Mouse (Mus musculus): ENCODE data around the gene Asah2. TPM values are rescaled to one million over a fixed set of nuclear protein-coding genes. Genes with fewer than 3 reads are reported as not detected.

The Asah2 gene
- polyA plus RNA-seq, 1 experiment from 2014 or later = 0.54 TPM

- no peaks in the 10 kb centered on the region for H3K27me3 ChIP-seq (replicated peaks)
- no peak overlapping the region for H3K4me3 ChIP-seq
- no peak overlapping the region for H3K4me2 ChIP-seq
- H3K27ac ChIP-seq = no peak overlapping the region
- H3K9ac ChIP-seq = no peak overlapping the region
- WGBS = 92% methylated on average over 2 of the region's 2 CpGs
- no peaks in the 10 kb centered on the region for H3K36me3 ChIP-seq (replicated peaks)
- no peaks in the 10 kb centered on the region for H3K9me3 ChIP-seq
- ATAC-seq (replicated peaks) = no peak
- no peaks in the 10 kb centered on the region for H3K4me1 ChIP-seq
These were observed 147.6 kb downstream of the Asah2 start for GRCm38 (mm10) chr19:31960434-31960833.

GRCm38 (mm10) chr19:31956359-31956758 lies 151.7 kb downstream of the Asah2 start:
- no peak overlapping the region for H3K4me3 ChIP-seq
- H3K27ac ChIP-seq = no peak overlapping the region
- ATAC-seq (replicated peaks) = no peak
- H3K4me1 ChIP-seq = no peaks in the 10 kb centered on the region
- H3K9ac ChIP-seq = no peak overlapping the region
- H3K9me3 ChIP-seq = no peaks in the 10 kb centered on the region
- no peaks in the 10 kb centered on the region for H3K27me3 ChIP-seq (replicated peaks)
- H3K4me2 ChIP-seq = no peak overlapping the region
- 75% methylated on average over 2 of the region's 2 CpGs for WGBS
- no peaks in the 10 kb centered on the region for H3K36me3 ChIP-seq (replicated peaks)

- Histone ChIP-seq H3K4me3 (no peak overlapping the region), H3K4me1 (no peaks in the 10 kb centered on the region), H3K9ac (no peak overlapping the region), H3K27me3 (replicated peaks) (no peaks in the 10 kb centered on the region), H3K4me2 (no peak overlapping the region), H3K36me3 (replicated peaks) (no peaks in the 10 kb centered on the region), H3K9me3 (no peaks in the 10 kb centered on the region), H3K27ac (no peak overlapping the region)
- no peak for ATAC-seq (replicated peaks)
- 87% methylated on average over 4 of the region's 4 CpGs for WGBS
These were observed 153.3 kb downstream of the Asah2 start for GRCm38 (mm10) chr19:31954696-31955095.

- Histone ChIP-seq H3K36me3 (replicated peaks) (no peaks in the 10 kb centered on the region), H3K4me3 (no peak overlapping the region), H3K27me3 (replicated peaks) (no peaks in the 10 kb centered on the region), H3K9me3 (no peaks in the 10 kb centered on the region), H3K27ac (no peak overlapping the region), H3K4me2 (no peak overlapping the region), H3K4me1 (no peaks in the 10 kb centered on the region), H3K9ac (no peak overlapping the region)
- WGBS = 82% methylated on average over 4 of the region's 4 CpGs
- no peak for ATAC-seq (replicated peaks)
These were observed 153.7 kb downstream of the Asah2 start for GRCm38 (mm10) chr19:31954267-31954666.

- Histone ChIP-seq H3K9ac (no peak overlapping the region), H3K36me3 (replicated peaks) (no peaks in the 10 kb centered on the region), H3K27ac (no peak overlapping the region), H3K4me2 (no peak overlapping the region), H3K4me3 (no peak overlapping the region), H3K27me3 (replicated peaks) (no peaks in the 10 kb centered on the region), H3K9me3 (no peaks in the 10 kb centered on the region), H3K4me1 (no peaks in the 10 kb centered on the region)
- no peak for ATAC-seq (replicated peaks)
- WGBS = 84% methylated on average over 2 of the region's 2 CpGs
These were observed 154.2 kb downstream of the Asah2 start for GRCm38 (mm10) chr19:31953799-31954198.

GRCm38 (mm10) chr19:31950793-31951489 lies 157.1 kb downstream of the Asah2 start:
- Histone ChIP-seq H3K27ac (no peak overlapping the region), H3K4me1 (no peaks in the 10 kb centered on the region), H3K27me3 (replicated peaks) (no peaks in the 10 kb centered on the region), H3K9me3 (no peaks in the 10 kb centered on the region), H3K4me3 (no peak overlapping the region), H3K4me2 (no peak overlapping the region), H3K36me3 (replicated peaks) (no peaks in the 10 kb centered on the region), H3K9ac (no peak overlapping the region)
- WGBS = 89% methylated on average over 7 of the region's 7 CpGs
- ATAC-seq (replicated peaks) = no peak

Other genes with a start within 250 kb of the Asah2 start
- not detected in 2 replicates for gene A1cf, start 239.4 kb downstream of the Asah2 start, polyA plus RNA-seq (2015; fragmentation: Nextera tagmentation; extraction: Ambion mirVana)

All from midbrain, embryonic 15.5 days (tissue).